Mouse (Mus musculus): Measurements from ENCODE around the gene N4bp1.

Gene N4bp1

DNA sequence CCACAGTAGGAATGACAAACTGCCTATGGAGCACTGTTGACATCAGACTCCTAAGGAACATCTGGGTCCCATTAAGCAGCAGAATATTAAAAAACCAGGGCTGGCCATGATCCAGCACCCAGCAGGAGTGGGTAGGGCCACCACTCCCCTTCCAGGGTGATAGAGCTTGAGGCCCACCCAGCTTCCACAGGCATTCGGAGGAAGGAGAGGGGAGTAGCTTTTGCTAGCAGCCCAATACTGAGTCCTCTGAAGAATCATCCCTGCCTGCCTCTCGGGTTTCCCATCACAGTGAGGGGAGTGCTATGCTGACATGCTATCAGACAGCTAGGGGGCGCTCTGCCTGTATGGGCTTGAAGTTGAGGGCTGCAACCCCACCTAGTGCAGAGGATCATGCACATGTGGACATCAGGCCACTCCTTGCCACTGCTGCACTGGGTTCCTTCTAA, 64.3 kb downstream of the N4bp1 start:
- peak; percentile 35 to 42 for DNase-seq

- DNase-seq: no peak
Observed at GRCm38 (mm10) chr8:86820186-86820755, 64.8 kb downstream of the N4bp1 start.

GRCm38 (mm10) chr8:86819426-86819825, 65.6 kb downstream of the N4bp1 start:
- no peak for DNase-seq

DNA sequence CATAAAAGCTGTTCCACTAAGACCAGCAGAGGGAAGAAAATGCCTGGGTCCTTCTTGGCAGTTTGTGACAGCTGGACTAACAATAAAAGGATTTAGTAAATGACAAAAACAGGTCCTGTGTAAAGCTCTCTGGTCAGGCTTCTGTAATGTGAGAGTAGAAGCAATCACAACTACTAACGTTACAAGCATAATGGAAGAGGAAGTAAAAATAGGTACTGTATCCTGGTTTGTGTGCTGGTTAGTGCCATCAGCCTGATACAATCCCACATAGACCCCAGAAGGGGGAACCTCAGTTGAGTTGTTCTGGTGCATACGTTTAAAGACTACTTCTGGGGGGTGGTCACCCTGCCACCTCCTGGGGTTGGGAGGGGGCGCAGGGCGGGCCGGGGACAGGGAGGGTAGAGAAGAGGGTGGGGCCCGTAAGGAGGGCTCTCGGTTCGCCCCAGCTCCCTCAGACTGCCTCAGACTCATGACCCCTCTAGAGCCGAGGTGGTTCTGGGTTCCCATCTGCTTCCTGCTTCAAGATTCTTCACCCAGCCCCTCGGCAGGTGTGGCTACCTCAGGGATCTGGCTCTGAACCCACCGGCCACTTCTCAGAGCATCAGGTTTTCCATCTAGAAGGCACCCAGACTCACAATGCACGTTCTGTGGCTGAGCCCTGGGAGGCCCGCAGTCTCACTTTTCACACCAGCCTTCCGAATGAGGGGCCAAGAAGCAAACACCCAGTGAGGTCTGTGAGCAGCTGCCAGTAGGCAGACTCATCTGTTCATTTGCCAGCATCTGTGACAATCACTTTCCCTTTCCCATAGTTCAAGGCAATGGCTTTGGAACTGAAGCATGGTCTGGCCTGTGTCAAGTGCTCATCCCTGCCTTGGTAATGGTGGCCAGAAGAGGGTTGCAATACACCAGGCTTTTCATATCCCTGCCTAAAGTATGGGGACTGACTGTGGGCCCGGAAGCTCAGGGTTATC, 75.8 kb downstream of the N4bp1 start:
- DNase-seq: no peak

- DNase-seq: peak; percentile 4 to 10
Observed at GRCm38 (mm10) chr8:86808239-86808638, 76.8 kb downstream of the N4bp1 start.

GRCm38 (mm10) chr8:86801988-86802387, 83.1 kb downstream of the N4bp1 start:
- DNase-seq: no peak

- no peak for DNase-seq
Observed at GRCm38 (mm10) chr8:86800966-86801365, 84.1 kb downstream of the N4bp1 start.

DNA sequence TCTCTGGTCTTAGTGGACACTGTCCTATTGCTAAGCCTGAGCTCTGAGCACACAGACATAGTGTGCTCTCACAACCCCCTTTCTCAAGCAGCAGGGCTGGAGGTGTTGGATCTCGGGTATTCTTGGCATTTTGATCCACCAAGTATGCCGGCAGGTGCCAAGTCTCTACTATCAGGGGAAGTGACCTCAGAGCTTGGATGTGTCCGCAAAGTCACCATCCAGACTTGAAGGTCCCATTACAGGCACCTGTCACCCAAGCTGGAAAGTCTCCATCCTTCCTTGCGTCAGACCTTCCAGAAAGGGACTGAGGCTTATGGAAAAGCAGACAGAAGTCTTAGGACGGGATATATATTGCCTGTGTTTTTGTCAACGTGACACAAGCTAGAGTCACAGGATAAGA, 86.9 kb downstream of the N4bp1 start:
- DNase-seq: no peak

GRCm38 (mm10) chr8:86797705-86798104, 87.4 kb downstream of the N4bp1 start:
- peak; percentile 25 to 55 for DNase-seq

DNA sequence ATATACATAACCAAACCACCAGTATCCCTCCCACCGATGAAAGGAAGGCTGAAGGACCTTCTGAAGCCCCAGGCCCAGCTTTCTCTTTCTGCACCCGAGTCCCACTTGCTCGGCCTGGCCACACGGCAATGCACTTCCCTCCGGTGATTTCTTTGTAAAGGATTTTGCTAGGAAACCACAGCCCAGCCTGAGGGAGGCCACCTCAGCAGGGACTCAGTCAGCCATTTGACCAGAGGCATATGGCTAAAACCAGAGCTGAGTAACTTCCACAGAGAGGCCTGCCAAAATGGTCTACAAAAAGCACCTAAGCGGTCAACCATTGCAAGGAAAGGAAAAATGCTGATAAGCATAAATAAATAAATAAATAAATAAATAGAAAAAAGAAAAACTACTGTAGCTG, 90.3 kb downstream of the N4bp1 start:
- DNase-seq: no peak

DNA sequence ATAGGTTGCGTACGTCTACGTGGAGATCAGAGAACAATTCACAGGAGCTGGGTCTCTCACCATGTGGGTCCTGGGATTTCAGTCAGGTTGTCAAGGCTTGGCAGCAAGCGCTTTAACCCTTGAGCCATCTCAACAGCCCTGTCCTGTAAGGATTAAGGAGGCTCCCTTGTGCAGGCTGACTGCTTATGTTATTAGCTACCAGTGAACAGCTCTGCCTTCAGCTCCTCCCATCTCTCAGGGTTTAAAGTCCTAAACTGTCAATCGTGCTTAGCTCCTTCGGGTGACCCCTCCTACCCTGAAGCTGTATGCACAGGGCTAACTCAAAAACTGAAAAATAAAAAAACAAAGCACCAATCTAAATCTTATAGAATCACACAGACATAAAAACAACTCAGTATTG, 93.5 kb downstream of the N4bp1 start:
- DNase-seq: no peak

DNA sequence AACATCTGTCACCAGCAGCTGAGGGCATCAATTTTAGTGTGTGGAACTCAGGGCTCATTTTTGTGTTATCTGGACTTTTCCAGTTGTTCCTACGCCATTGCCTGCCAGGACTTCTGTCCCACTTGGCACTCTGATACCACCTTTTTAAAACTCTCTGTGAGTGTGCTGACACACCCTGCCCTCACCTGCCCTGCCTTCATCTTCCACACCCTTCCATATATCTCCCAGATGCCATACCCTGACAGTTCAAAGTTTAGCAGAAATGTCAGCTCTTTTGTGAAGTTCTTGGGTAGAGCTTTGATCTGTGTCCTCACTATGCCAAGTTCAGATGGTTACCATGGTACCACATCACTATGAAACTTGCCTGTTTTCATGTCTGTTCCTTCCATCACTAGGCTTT, 95.5 kb downstream of the N4bp1 start:
- DNase-seq: no peak

GRCm38 (mm10) chr8:86787891-86788420, 97.1 kb downstream of the N4bp1 start:
- no peak for DNase-seq

GRCm38 (mm10) chr8:86786498-86786897, 98.6 kb downstream of the N4bp1 start:
- no peak for DNase-seq

DNA sequence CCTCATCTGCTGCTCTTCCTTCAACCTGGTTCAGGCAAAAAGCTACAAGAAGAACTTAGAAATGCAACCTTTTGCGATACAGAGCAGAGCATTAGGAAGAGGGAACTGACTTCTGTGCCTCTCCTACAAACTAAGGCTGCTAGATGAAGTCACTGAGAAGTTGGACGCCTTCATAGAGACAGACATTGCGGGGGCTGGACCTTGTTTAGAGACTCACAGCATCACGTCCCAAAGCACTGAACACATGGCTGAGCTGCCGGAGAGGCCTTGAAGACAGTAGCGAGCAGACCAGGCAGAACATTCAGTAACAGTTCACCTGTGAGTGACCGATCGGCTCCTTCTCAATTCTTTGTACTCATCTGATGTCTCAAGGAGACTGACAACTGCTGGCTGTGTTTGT, 104.0 kb downstream of the N4bp1 start:
- no peak for DNase-seq

GRCm38 (mm10) chr8:86779207-86779606, 105.9 kb downstream of the N4bp1 start:
- DNase-seq: peak; percentile 22 to 23

DNA sequence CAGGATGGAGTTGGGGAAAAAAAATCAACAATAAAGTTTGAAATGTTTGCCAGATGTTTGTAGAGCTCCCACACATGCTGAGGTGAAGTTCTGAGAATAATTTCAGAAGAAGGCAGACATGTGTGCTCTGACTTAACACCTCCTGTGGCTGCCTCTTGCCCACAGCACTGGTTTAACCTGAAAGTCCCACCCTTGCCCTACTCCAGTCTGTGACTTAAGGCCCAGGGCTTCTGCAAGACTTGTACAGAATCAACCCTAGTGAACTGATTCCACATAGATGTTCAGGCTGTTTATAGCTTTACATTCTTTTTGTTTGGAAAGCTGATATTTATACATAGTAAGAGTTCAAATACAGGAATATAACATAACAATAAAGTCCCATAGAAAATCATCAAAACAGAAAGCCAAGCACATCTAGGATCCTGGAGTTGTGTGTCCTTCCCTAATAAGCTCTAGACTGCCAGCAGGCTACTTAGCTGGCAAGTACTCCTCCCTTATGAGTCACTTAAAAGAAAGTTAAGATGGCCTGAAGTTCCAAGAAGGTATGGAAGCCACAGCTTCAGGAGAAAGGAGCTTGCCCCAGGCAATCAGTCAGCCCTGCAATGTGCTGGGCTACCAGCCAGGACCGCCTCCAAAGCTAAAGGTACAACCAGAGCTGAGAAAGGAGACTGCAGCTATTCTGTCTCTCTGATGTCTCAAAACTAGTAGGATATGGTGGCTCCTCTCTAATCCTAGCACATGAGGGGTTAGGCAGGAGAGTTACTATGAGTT, 114.9 kb downstream of the N4bp1 start:
- DNase-seq: no peak

DNA sequence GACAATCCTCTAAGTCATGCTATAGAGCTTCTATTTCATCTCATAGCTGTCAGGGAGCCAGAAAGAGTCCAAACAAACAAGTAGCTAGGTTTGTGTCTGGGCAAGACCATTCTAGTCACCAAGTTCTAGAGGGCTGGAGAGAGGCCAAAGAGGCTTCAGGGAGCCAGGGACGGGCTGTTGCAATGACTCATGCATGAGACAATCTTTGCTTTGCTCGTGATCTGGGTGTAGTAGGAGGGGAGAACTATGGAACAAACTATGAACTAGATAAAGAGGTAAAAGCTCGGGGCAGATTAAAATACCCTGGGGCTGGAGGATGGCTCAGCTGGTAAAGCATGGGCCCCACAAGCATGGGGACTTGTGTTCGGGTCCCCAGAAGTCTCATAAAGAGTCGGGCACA, 116.6 kb downstream of the N4bp1 start:
- DNase-seq: no peak

- DNase-seq: no peak
Observed at GRCm38 (mm10) chr8:86766548-86767211, 118.4 kb downstream of the N4bp1 start.

GRCm38 (mm10) chr8:86765669-86766068, 119.4 kb downstream of the N4bp1 start:
- no peak for DNase-seq

DNA sequence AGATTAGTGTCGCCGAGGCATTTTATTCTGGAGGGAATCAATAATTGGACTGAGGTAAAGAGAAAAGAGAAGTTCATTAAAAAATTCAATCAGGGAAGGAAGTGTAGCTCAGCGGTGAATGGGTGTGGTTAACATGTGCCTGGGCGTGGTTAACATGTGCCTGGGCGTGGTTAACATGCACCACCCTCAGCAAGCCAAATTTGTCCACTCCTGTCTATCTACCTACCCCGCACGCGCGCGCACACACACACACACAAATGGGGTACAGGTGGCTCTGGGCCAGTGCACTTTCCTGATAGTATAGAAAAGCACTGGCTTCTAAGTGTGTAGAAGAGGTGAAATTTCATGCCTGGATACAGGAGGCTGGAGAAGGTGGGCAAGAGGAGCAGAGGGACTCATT, 119.9 kb downstream of the N4bp1 start:
- no peak for DNase-seq

- no peak for DNase-seq
Observed at GRCm38 (mm10) chr8:86762806-86763205, 122.3 kb downstream of the N4bp1 start.

DNA sequence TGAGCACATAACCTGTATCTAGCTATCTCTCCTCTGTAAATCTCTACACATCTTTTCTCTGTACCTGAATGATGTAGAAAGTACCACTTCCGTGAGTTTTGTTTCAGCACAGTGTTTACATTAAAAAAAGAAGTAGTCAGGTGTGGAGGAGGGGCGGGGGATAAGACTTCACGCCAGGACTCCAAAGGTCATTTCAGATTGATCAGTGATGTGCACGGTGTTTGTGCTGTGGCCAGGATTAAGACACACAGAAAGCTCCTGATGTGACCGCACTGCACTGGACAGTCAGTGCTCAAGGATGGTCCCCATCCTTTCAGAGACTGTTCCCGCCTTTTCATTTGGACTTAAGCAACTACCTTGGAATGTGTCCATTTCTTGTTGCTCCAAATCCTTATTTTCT, 124.3 kb downstream of the N4bp1 start:
- no peak for DNase-seq
